Mouse (Mus musculus) ES-Bruce4 (cell line): ENCODE data around the gene Glb1.

Experiments
- EP300 ChIP-seq: IDR thresholded peaks from 2 replicates; pipeline ENCODE4 v1.6.1; 2011; ENCODE audit warnings: low read depth, low read length; ENCODE audit not compliant: insufficient read depth
- POLR2A ChIP-seq: IDR thresholded peaks from one replicate; pipeline ENCODE4 v1.8.1; 2011; ENCODE audit warnings: low read length; ENCODE audit not compliant: insufficient read depth

- TF ChIP-seq POLR2A: no peak
- TF ChIP-seq EP300: no peak
Measured at GRCm38 (mm10) chr9:114462569-114462968, 61.7 kb downstream of the Glb1 start.
